Mouse (Mus musculus): ENCODE results near the gene Sap18b. TPM values are rescaled to one million over a fixed set of nuclear protein-coding genes. Genes with fewer than 3 reads are reported as not detected.
"Not testable (repeated sequence)": the region's sequence is repeated elsewhere in the genome, so short reads cannot be mapped to it uniquely, and the experiment has no call there.

Gene Sap18b
- polyA plus RNA-seq (2015; fragmentation: Nextera tagmentation; extraction: Ambion mirVana), result 219 and 261 TPM in 2 replicates

GRCm38 (mm10) chr8:95825162-95825561 lies at the start of gene Sap18b:
TSS of gene Sap18b (plus strand) at chr8:95825346.
- not testable (repeated sequence) for ATAC-seq; H3K27ac ChIP-seq (ENCODE audit: low read length); H3K4me2 ChIP-seq (ENCODE audit: low read length); H3K36me3 ChIP-seq (ENCODE audit: control insufficient read depth, insufficient read depth); H3K4me1 ChIP-seq (replicated peaks; ENCODE audit: control insufficient read depth, insufficient read depth, low read length); H3K9ac ChIP-seq (replicated peaks; ENCODE audit: low read depth, low read length); H3K4me3 ChIP-seq (replicated peaks; ENCODE audit: low read length); H3K9me3 ChIP-seq (ENCODE audit: control insufficient read depth, low read length); H3K27me3 ChIP-seq (replicated peaks; ENCODE audit: control insufficient read depth, insufficient read depth, low read length)
- WGBS, result 58% methylated on average over 22 of the region's 25 CpGs

DNA sequence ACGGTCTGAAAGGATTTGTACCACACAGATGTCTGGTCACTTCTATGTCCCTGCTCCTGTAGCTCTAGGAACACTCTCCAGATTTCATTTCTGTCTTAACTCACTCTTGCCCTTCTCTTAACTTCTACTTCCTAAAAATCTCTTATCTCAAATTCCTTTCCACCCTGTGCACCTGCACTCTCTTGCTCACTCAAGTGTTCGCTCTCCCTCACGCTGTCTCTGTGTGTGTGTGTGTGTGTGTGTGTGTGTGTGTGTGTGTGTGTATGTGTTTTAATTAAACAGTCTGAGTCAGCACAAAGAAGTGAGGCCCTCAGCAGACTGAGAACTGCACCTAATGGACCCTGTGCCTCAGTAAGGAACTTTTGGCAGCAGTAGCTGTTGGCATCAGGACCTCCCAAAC lies 44.1 kb upstream of the Sap18b start:
- no peak overlapping the region for H3K9ac ChIP-seq (replicated peaks; ENCODE audit: low read depth, low read length)
- no peak overlapping the region for H3K4me3 ChIP-seq (replicated peaks; ENCODE audit: low read length)
- no peak overlapping the region for H3K4me2 ChIP-seq (ENCODE audit: low read length)
- H3K27ac ChIP-seq (ENCODE audit: low read length), result no peak overlapping the region
- H3K27me3 ChIP-seq (replicated peaks; ENCODE audit: control insufficient read depth, insufficient read depth, low read length), result no peaks in the 10 kb centered on the region
- WGBS, result 93% methylated on average over 3 of the region's 3 CpGs
- H3K4me1 ChIP-seq (replicated peaks; ENCODE audit: control insufficient read depth, insufficient read depth, low read length), result no peaks in the 10 kb centered on the region
- no peak for ATAC-seq
- H3K9me3 ChIP-seq (ENCODE audit: control insufficient read depth, low read length), result no peaks in the 10 kb centered on the region
- peaks cover 21% of the 10 kb centered on the region for H3K36me3 ChIP-seq (ENCODE audit: control insufficient read depth, insufficient read depth)

DNA sequence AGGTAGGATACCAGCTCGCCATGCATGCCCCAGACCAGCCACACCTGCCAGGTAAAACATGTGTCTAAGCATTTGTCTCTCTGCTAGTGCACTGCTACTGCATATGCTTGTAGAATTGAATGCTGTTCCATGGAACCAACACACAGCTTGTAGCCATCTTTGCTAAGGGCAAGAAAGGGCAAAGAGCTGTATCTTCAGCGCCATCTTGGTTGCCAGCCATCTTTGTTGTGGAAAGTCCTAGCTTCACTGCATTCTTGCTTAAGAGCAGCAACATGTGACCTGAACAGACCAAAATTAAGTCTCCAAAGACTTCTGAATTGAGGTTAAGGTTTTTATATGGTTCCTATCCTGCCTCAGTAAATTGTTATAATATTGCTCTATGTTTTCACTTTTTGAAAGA lies 43.4 kb upstream of the Sap18b start:
- Histone ChIP-seq H3K4me1 (replicated peaks; ENCODE audit: control insufficient read depth, insufficient read depth, low read length) (no peaks in the 10 kb centered on the region), H3K4me2 (ENCODE audit: low read length) (no peak overlapping the region), H3K9me3 (ENCODE audit: control insufficient read depth, low read length) (no peaks in the 10 kb centered on the region), H3K4me3 (replicated peaks; ENCODE audit: low read length) (no peak overlapping the region), H3K27ac (ENCODE audit: low read length) (no peak overlapping the region), H3K36me3 (ENCODE audit: control insufficient read depth, insufficient read depth) (peaks cover 21% of the 10 kb centered on the region), H3K9ac (replicated peaks; ENCODE audit: low read depth, low read length) (no peak overlapping the region), H3K27me3 (replicated peaks; ENCODE audit: control insufficient read depth, insufficient read depth, low read length) (no peaks in the 10 kb centered on the region)
- ATAC-seq, result no peak
- 98% methylated on average over 2 of the region's 2 CpGs for WGBS

DNA sequence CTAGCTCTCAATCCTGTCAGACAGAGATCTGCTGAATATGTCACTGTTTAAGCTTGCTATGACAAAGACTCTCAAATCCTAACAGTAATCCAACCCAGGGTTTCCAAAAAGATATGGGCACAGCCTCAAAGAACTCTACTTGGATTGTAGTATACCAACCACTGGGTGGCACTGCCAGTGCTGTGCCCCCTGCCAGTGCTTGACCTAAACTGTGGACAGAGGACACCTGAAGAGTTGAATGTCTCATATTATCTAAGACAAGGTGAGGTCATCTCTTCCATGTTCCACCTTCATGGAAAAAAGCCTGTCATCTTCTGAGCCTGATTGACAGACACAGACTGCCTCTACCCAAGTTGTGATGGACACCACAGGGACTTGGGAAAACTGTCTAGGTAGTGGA lies 42.5 kb upstream of the Sap18b start:
- H3K4me1 ChIP-seq (replicated peaks; ENCODE audit: control insufficient read depth, insufficient read depth, low read length), result no peaks in the 10 kb centered on the region
- H3K9ac ChIP-seq (replicated peaks; ENCODE audit: low read depth, low read length), result no peak overlapping the region
- H3K27me3 ChIP-seq (replicated peaks; ENCODE audit: control insufficient read depth, insufficient read depth, low read length), result no peaks in the 10 kb centered on the region
- peaks cover 26% of the 10 kb centered on the region for H3K36me3 ChIP-seq (ENCODE audit: control insufficient read depth, insufficient read depth)
- ATAC-seq, result no peak
- no peak overlapping the region for H3K27ac ChIP-seq (ENCODE audit: low read length)
- H3K4me3 ChIP-seq (replicated peaks; ENCODE audit: low read length), result no peak overlapping the region
- no peak overlapping the region for H3K4me2 ChIP-seq (ENCODE audit: low read length)
- no peaks in the 10 kb centered on the region for H3K9me3 ChIP-seq (ENCODE audit: control insufficient read depth, low read length)

DNA sequence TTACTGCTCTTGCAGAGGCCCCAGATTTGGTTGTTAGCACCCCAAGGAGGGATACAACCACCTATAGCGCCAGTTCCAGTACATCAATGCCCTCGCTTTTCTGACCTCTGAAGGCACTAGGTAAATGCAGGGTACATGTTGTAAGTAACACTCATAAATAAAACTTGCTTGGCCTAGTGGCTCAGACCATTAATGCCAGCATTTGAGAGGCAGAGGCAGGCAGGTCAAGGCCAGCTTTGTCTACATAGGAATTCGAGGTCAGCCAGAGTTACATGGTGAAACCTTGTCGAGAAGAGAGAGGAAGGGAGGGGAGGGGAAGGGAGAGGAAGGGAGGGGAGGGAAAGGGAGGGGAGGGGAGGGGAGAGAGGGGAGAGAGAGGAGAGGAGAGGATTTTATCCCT lies 39.6 kb upstream of the Sap18b start:
- ATAC-seq, result no peak
- Histone ChIP-seq H3K9ac (replicated peaks; ENCODE audit: low read depth, low read length) (no peak overlapping the region), H3K27me3 (replicated peaks; ENCODE audit: control insufficient read depth, insufficient read depth, low read length) (no peaks in the 10 kb centered on the region), H3K36me3 (ENCODE audit: control insufficient read depth, insufficient read depth) (peaks cover 26% of the 10 kb centered on the region), H3K27ac (ENCODE audit: low read length) (no peak overlapping the region), H3K4me1 (replicated peaks; ENCODE audit: control insufficient read depth, insufficient read depth, low read length) (no peaks in the 10 kb centered on the region), H3K4me2 (ENCODE audit: low read length) (no peak overlapping the region), H3K9me3 (ENCODE audit: control insufficient read depth, low read length) (no peaks in the 10 kb centered on the region), H3K4me3 (replicated peaks; ENCODE audit: low read length) (no peak overlapping the region)
- 92% methylated on average over 3 of the region's 4 CpGs for WGBS

DNA sequence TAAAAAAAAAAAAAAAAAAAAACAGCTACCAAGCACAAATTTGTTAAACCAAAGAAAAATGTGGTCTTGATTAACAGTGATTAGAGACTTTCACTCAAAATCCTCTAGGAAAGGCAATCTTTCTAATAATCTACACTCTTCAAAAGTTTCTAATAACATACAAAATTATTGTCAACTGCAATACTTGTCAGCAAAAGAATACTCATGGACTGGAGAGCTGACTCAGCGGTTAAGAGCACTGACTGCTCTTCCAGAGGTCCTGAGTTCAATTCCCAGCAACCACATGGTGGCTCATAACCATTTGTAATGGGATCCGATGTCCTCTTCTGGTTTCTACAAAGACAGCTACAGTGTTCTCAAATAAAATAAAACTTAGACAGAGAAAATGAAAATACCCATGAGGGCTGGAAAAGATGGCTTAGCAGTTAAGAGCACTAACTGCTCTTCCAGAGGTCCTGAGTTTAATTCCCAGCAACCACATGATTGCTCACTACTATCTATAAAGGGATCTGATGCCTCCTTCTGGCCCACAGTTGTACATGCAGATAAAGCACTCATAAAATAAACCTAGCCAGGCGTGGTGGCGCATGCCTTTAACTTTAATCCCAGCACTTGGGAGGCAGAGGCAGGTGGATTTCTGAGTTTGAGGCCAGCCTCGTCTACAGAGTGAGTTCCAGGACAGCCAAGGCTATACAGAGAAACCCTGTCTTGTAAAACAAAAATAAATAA lies 29.6 kb upstream of the Sap18b start:
- H3K27ac ChIP-seq (ENCODE audit: low read length); H3K4me1 ChIP-seq (replicated peaks; ENCODE audit: control insufficient read depth, insufficient read depth, low read length); H3K4me3 ChIP-seq (replicated peaks; ENCODE audit: low read length); H3K36me3 ChIP-seq (ENCODE audit: control insufficient read depth, insufficient read depth); H3K9ac ChIP-seq (replicated peaks; ENCODE audit: low read depth, low read length); H3K4me2 ChIP-seq (ENCODE audit: low read length); H3K27me3 ChIP-seq (replicated peaks; ENCODE audit: control insufficient read depth, insufficient read depth, low read length); ATAC-seq; H3K9me3 ChIP-seq (ENCODE audit: control insufficient read depth, low read length): not testable (repeated sequence)
- 94% methylated on average over 5 of the region's 5 CpGs for WGBS

DNA sequence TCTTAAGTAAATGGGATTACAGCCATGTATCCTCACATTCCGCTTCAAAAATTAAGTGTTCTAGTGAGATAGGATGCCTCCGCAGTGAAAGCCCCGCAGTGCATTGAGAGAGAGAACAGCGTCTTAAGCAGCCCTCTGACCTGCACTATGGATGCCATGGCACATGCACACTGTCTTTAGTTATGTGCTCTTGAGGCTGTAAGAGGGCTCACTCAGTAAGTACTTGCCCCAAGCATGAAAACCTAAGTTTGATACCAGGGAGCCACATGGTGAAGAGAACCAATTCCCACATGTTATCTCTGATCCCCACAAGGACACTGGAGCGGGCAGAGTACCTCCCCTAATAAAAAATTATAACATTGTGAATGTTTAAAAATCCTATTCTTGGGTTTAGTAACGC lies 26.0 kb upstream of the Sap18b start:
- H3K36me3 ChIP-seq (ENCODE audit: control insufficient read depth, insufficient read depth), result no peaks in the 10 kb centered on the region
- H3K9me3 ChIP-seq (ENCODE audit: control insufficient read depth, low read length), result no peaks in the 10 kb centered on the region
- H3K27me3 ChIP-seq (replicated peaks; ENCODE audit: control insufficient read depth, insufficient read depth, low read length), result no peaks in the 10 kb centered on the region
- ATAC-seq, result no peak
- no peak overlapping the region for H3K27ac ChIP-seq (ENCODE audit: low read length)
- H3K9ac ChIP-seq (replicated peaks; ENCODE audit: low read depth, low read length), result no peak overlapping the region
- 98% methylated on average over 6 of the region's 6 CpGs for WGBS
- no peak overlapping the region for H3K4me3 ChIP-seq (replicated peaks; ENCODE audit: low read length)
- no peak overlapping the region for H3K4me2 ChIP-seq (ENCODE audit: low read length)
- H3K4me1 ChIP-seq (replicated peaks; ENCODE audit: control insufficient read depth, insufficient read depth, low read length), result no peaks in the 10 kb centered on the region

DNA sequence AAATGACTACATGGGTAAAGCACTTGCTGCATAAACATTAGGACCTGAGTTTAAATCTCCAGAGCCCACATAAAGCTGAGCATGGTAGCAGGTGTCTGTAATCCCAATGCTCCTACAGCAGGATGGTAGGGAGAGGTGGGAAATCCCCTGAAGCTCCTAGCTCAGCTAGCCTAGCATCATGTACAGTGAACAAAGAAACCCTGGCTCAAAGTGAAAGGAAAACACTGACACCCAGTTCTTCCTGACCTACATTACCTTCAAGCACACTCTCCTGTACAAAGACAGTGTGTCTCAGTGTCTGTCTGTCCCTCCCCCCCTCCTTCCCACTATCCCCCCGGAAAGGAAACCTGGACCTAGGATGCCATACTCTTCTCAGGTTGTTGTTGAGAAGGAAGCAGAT lies 25.3 kb upstream of the Sap18b start:
- H3K4me2 ChIP-seq (ENCODE audit: low read length), result no peak overlapping the region
- H3K4me3 ChIP-seq (replicated peaks; ENCODE audit: low read length), result no peak overlapping the region
- no peaks in the 10 kb centered on the region for H3K9me3 ChIP-seq (ENCODE audit: control insufficient read depth, low read length)
- ATAC-seq, result no peak
- no peaks in the 10 kb centered on the region for H3K36me3 ChIP-seq (ENCODE audit: control insufficient read depth, insufficient read depth)
- H3K27me3 ChIP-seq (replicated peaks; ENCODE audit: control insufficient read depth, insufficient read depth, low read length), result no peaks in the 10 kb centered on the region
- H3K9ac ChIP-seq (replicated peaks; ENCODE audit: low read depth, low read length), result no peak overlapping the region
- no peak overlapping the region for H3K27ac ChIP-seq (ENCODE audit: low read length)
- H3K4me1 ChIP-seq (replicated peaks; ENCODE audit: control insufficient read depth, insufficient read depth, low read length), result peaks cover 3% of the 10 kb centered on the region
- WGBS, result 88% methylated on average over 1 of the region's 1 CpGs

- Histone ChIP-seq H3K4me1 (replicated peaks; ENCODE audit: control insufficient read depth, insufficient read depth, low read length) (peaks cover 8% of the 10 kb centered on the region), H3K27me3 (replicated peaks; ENCODE audit: control insufficient read depth, insufficient read depth, low read length) (no peaks in the 10 kb centered on the region), H3K9me3 (ENCODE audit: control insufficient read depth, low read length) (no peaks in the 10 kb centered on the region), H3K4me3 (replicated peaks; ENCODE audit: low read length) (no peak overlapping the region), H3K4me2 (ENCODE audit: low read length) (no peak overlapping the region), H3K27ac (ENCODE audit: low read length) (no peak overlapping the region), H3K9ac (replicated peaks; ENCODE audit: low read depth, low read length) (no peak overlapping the region), H3K36me3 (ENCODE audit: control insufficient read depth, insufficient read depth) (no peaks in the 10 kb centered on the region)
- ATAC-seq, result no peak
- WGBS, result 94% methylated on average over 3 of the region's 3 CpGs
Observed at GRCm38 (mm10) chr8:95800353-95800752, 24.8 kb upstream of the Sap18b start.
